Mouse (Mus musculus) brain, embryonic 14.5 days (tissue): Measurements from ENCODE around the gene Eif5. TPM values are rescaled to one million over a fixed set of nuclear protein-coding genes. Genes with fewer than 3 reads are reported as not detected.

Experiments used
- DNase-seq: peaks from one replicate; pipeline ENCODE4 v3.0.0-alpha.2; 2011; ENCODE audit warnings: low read depth
- CTCF ChIP-seq: fragments of 200-500 bp; IDR thresholded peaks from 2 replicates; pipeline ENCODE4 v1.5.1; 2012; ENCODE audit warnings: inconsistent platforms, mild to moderate bottlenecking, moderate library complexity, borderline replicate concordance; ENCODE audit not compliant: insufficient read depth, insufficient read length; ENCODE audit errors: extremely low read depth
- POLR2A ChIP-seq: fragments of 200-500 bp; IDR thresholded peaks from 2 replicates; pipeline ENCODE4 v1.6.1; 2012; ENCODE audit warnings: mild to moderate bottlenecking, inconsistent platforms, borderline replicate concordance; ENCODE audit not compliant: poor library complexity, insufficient read depth, insufficient read length, severe bottlenecking; ENCODE audit errors: extremely low read depth
- polyA plus RNA-seq: library from polyadenylated mRNA; depleted of rRNA; stranded (reverse); fragments of >200 nt; gene quantifications from 2 replicates; pipeline ENCODE4 v1.2.3, GENCODE M21; 2012; rRNA removed

The Eif5 gene
- polyA plus RNA-seq, 1 experiment, result 167 TPM

GRCm38 (mm10) chr12:111587252-111587651 lies 49.4 kb downstream of the Eif5 start:
- no peak for DNase-seq
- no peak for TF ChIP-seq POLR2A

GRCm38 (mm10) chr12:111592407-111593021 lies 54.7 kb downstream of the Eif5 start:
- no peak for TF ChIP-seq POLR2A
- TF ChIP-seq CTCF, result no peak
- no peak for DNase-seq

GRCm38 (mm10) chr12:111593775-111594174 lies 56.0 kb downstream of the Eif5 start:
- no peak for DNase-seq
- TF ChIP-seq POLR2A (no peak), CTCF (no peak)

Other genes starting within 250 kb of the Eif5 start
- 236 and 250 TPM in 2 replicates for gene Cdc42bpb, start 160.3 kb upstream of the Eif5 start, polyA plus RNA-seq
- gene Lbhd2, start 131.2 kb upstream of the Eif5 start, polyA plus RNA-seq, result 0.46 and 0.93 TPM in 2 replicates
- 3.5 and 3.9 TPM in 2 replicates for gene Exoc3l4, start 121.0 kb upstream of the Eif5 start, polyA plus RNA-seq
- gene Tnfaip2, start 95.5 kb upstream of the Eif5 start, polyA plus RNA-seq, result 1.6 and 1.7 TPM in 2 replicates
- 2.3 and 2.7 TPM in 2 replicates for gene Gm266, start 52.2 kb upstream of the Eif5 start, polyA plus RNA-seq
- gene Mark3, start 36.5 kb downstream of the Eif5 start, polyA plus RNA-seq, result 100 and 112 TPM in 2 replicates
- 1,393 and 1,883 TPM in 2 replicates for gene Ckb, start 134.3 kb downstream of the Eif5 start, polyA plus RNA-seq
- gene Trmt61a, start 140.1 kb downstream of the Eif5 start, polyA plus RNA-seq, result 21.9 and 27.9 TPM in 2 replicates
- gene Bag5, start 175.2 kb downstream of the Eif5 start, polyA plus RNA-seq, result 31.1 and 40.7 TPM in 2 replicates
- 31.9 and 35.4 TPM in 2 replicates for gene Apopt1, start 175.2 kb downstream of the Eif5 start, polyA plus RNA-seq
- gene Klc1, start 220.8 kb downstream of the Eif5 start, polyA plus RNA-seq, result 500 and 599 TPM in 2 replicates